Mouse (Mus musculus) midbrain, embryonic 13.5 days (tissue): ENCODE results near the gene Stk11. TPM values are rescaled to one million over a fixed set of nuclear protein-coding genes. Genes with fewer than 3 reads are reported as not detected.

Experiments
- ATAC-seq: fragments of 200-750 bp; cut with Nextera tagmentation; 2 replicates; pipeline ENCODE4 v1.8.0; 2017; ENCODE audit warnings: mild to moderate bottlenecking, moderate TSS enrichment, moderate library complexity
- H3K27ac ChIP-seq: fragments of 300-500 bp; sonication (generic); 2 replicates; pipeline ENCODE4 v1.5.1; 2015; ENCODE audit warnings: inconsistent platforms, mild to moderate bottlenecking, moderate library complexity
- H3K27me3 ChIP-seq: fragments of 300-500 bp; sonication (generic); 2 replicates; pipeline ENCODE4 v1.6.1; 2015; ENCODE audit warnings: mild to moderate bottlenecking, inconsistent platforms
- H3K36me3 ChIP-seq: fragments of 300-500 bp; sonication (generic); 2 replicates; pipeline ENCODE4 v1.6.1; 2015; ENCODE audit warnings: mild to moderate bottlenecking, inconsistent platforms
- H3K4me1 ChIP-seq: fragments of 300-500 bp; sonication (generic); replicated peaks from 2 replicates; pipeline ENCODE4 v1.6.1; 2015; ENCODE audit warnings: inconsistent platforms
- H3K4me2 ChIP-seq: fragments of 300-500 bp; sonication (generic); replicated peaks from 2 replicates; pipeline ENCODE4 v1.6.1; 2015; ENCODE audit warnings: moderate library complexity, mild to moderate bottlenecking, inconsistent platforms
- H3K4me3 ChIP-seq: fragments of 300-500 bp; sonication (generic); replicated peaks from 2 replicates; pipeline ENCODE4 v1.5.1; 2015; ENCODE audit warnings: mild to moderate bottlenecking, inconsistent platforms
- H3K9ac ChIP-seq: fragments of 300-500 bp; sonication (generic); replicated peaks from 2 replicates; pipeline ENCODE4 v1.6.1; 2015; ENCODE audit warnings: mild to moderate bottlenecking, inconsistent platforms
- H3K9me3 ChIP-seq: fragments of 300-500 bp; sonication (generic); 2 replicates; pipeline ENCODE4 v1.6.1; 2016; ENCODE audit warnings: mild to moderate bottlenecking, inconsistent platforms
- WGBS: fragments of 180-500 bp; shearing (Covaris S2); methylation state at CpG from one replicate; pipeline ENCODE4 v1.1.7; 2015; 5-methylcytosine and 5-hydroxymethylcytosine counted together
- polyA plus RNA-seq: library from polyadenylated mRNA; unstranded; fragments of >200 nt; fragmentation: Nextera tagmentation; extraction: Ambion mirVana; gene quantifications from 2 replicates; pipeline ENCODE4 v1.2.1, GENCODE M21; 2015

Stk11 gene
- polyA plus RNA-seq, 1 experiment from 2014 or later = 20.7 TPM

- Histone ChIP-seq H3K4me2 (no peak overlapping the region), H3K27me3 (no peaks in the 10 kb centered on the region), H3K9me3 (no peaks in the 10 kb centered on the region), H3K4me1 (peaks cover 10% of the 10 kb centered on the region; the same call in 1 of the 2 replicates), H3K9ac (no peak overlapping the region), H3K27ac (no peak overlapping the region), H3K36me3 (peaks cover 54% of the 10 kb centered on the region), H3K4me3 (no peak overlapping the region)
- WGBS = 91% methylated on average over 1 of the region's 1 CpGs
- ATAC-seq = no peak
These were observed 37.2 kb upstream of the Stk11 start for GRCm38 (mm10) chr10:80078366-80078765.

GRCm38 (mm10) chr10:80080396-80081070, 35.1 kb upstream of the Stk11 start:
- no peak for ATAC-seq
- no peak overlapping the region for H3K4me3 ChIP-seq
- no peak overlapping the region for H3K27ac ChIP-seq
- no peak overlapping the region for H3K4me2 ChIP-seq
- H3K4me1 ChIP-seq = peaks cover 4% of the 10 kb centered on the region; the same call in 1 of the 2 replicates
- no peaks in the 10 kb centered on the region for H3K9me3 ChIP-seq
- 86% methylated on average over 16 of the region's 16 CpGs for WGBS
- H3K36me3 ChIP-seq = peaks cover 73% of the 10 kb centered on the region
- H3K27me3 ChIP-seq = no peaks in the 10 kb centered on the region
- no peak overlapping the region for H3K9ac ChIP-seq

GRCm38 (mm10) chr10:80081075-80081474, 34.5 kb upstream of the Stk11 start:
- WGBS = 84% methylated on average over 3 of the region's 3 CpGs
- Histone ChIP-seq H3K9ac (no peak overlapping the region), H3K4me1 (no peaks in the 10 kb centered on the region), H3K36me3 (peaks cover 74% of the 10 kb centered on the region), H3K27me3 (no peaks in the 10 kb centered on the region), H3K9me3 (no peaks in the 10 kb centered on the region), H3K27ac (no peak overlapping the region), H3K4me2 (no peak overlapping the region), H3K4me3 (no peak overlapping the region)
- ATAC-seq = no peak

GRCm38 (mm10) chr10:80084817-80085487, 30.7 kb upstream of the Stk11 start:
- H3K36me3 ChIP-seq = peaks cover 54% of the 10 kb centered on the region
- H3K4me1 ChIP-seq = no peaks in the 10 kb centered on the region
- H3K27me3 ChIP-seq = no peaks in the 10 kb centered on the region
- no peak overlapping the region for H3K4me2 ChIP-seq
- H3K27ac ChIP-seq = no peak overlapping the region
- ATAC-seq = no peak
- no peaks in the 10 kb centered on the region for H3K9me3 ChIP-seq
- H3K4me3 ChIP-seq = no peak overlapping the region
- H3K9ac ChIP-seq = no peak overlapping the region; the same call in 1 of the 2 replicates
- 89% methylated on average over 9 of the region's 9 CpGs for WGBS

GRCm38 (mm10) chr10:80086847-80087246, 28.8 kb upstream of the Stk11 start:
- Histone ChIP-seq H3K4me2 (no peak overlapping the region), H3K4me1 (no peaks in the 10 kb centered on the region), H3K9ac (no peak overlapping the region), H3K4me3 (no peak overlapping the region), H3K36me3 (peaks cover 35% of the 10 kb centered on the region), H3K9me3 (no peaks in the 10 kb centered on the region), H3K27me3 (no peaks in the 10 kb centered on the region), H3K27ac (no peak overlapping the region)
- ATAC-seq = no peak
- WGBS = 82% methylated on average over 3 of the region's 3 CpGs

GRCm38 (mm10) chr10:80087483-80087882, 28.1 kb upstream of the Stk11 start:
- no peaks in the 10 kb centered on the region for H3K27me3 ChIP-seq
- H3K4me2 ChIP-seq = no peak overlapping the region
- H3K4me3 ChIP-seq = no peak overlapping the region
- peaks cover 29% of the 10 kb centered on the region for H3K36me3 ChIP-seq
- WGBS = 91% methylated on average over 8 of the region's 8 CpGs
- no peak overlapping the region for H3K27ac ChIP-seq
- no peaks in the 10 kb centered on the region for H3K4me1 ChIP-seq
- no peaks in the 10 kb centered on the region for H3K9me3 ChIP-seq
- ATAC-seq = no peak
- no peak overlapping the region for H3K9ac ChIP-seq

GRCm38 (mm10) chr10:80089146-80089545, 26.5 kb upstream of the Stk11 start:
- 62% methylated on average over 4 of the region's 4 CpGs for WGBS
- no peaks in the 10 kb centered on the region for H3K27me3 ChIP-seq
- no peak overlapping the region for H3K4me3 ChIP-seq
- H3K36me3 ChIP-seq = peaks cover 13% of the 10 kb centered on the region
- H3K9ac ChIP-seq = no peak overlapping the region; the same call in 1 of the 2 replicates
- no peak overlapping the region for H3K27ac ChIP-seq
- no peaks in the 10 kb centered on the region for H3K4me1 ChIP-seq
- H3K4me2 ChIP-seq = no peak overlapping the region
- no peaks in the 10 kb centered on the region for H3K9me3 ChIP-seq
- ATAC-seq = no peak; the same call in 1 of the 2 replicates

GRCm38 (mm10) chr10:80091527-80091926, 24.1 kb upstream of the Stk11 start:
- ATAC-seq = no peak
- no peak overlapping the region for H3K27ac ChIP-seq
- H3K9ac ChIP-seq = no peak overlapping the region
- H3K4me1 ChIP-seq = no peaks in the 10 kb centered on the region
- no peaks in the 10 kb centered on the region for H3K27me3 ChIP-seq
- no peaks in the 10 kb centered on the region for H3K36me3 ChIP-seq
- WGBS = 91% methylated on average over 6 of the region's 6 CpGs
- no peak overlapping the region for H3K4me3 ChIP-seq
- no peaks in the 10 kb centered on the region for H3K9me3 ChIP-seq
- H3K4me2 ChIP-seq = no peak overlapping the region

- ATAC-seq = no peak
- H3K36me3 ChIP-seq = no peaks in the 10 kb centered on the region
- no peak overlapping the region for H3K27ac ChIP-seq
- H3K9me3 ChIP-seq = no peaks in the 10 kb centered on the region
- H3K9ac ChIP-seq = no peak overlapping the region
- no peaks in the 10 kb centered on the region for H3K27me3 ChIP-seq
- 78% methylated on average over 5 of the region's 5 CpGs for WGBS
- no peak overlapping the region for H3K4me3 ChIP-seq
- H3K4me2 ChIP-seq = no peak overlapping the region
- H3K4me1 ChIP-seq = peaks cover 6% of the 10 kb centered on the region
These were observed 22.9 kb upstream of the Stk11 start for GRCm38 (mm10) chr10:80092690-80093089.

GRCm38 (mm10) chr10:80094085-80094484, 21.5 kb upstream of the Stk11 start:
- peaks cover 7% of the 10 kb centered on the region for H3K4me1 ChIP-seq
- H3K36me3 ChIP-seq = no peaks in the 10 kb centered on the region
- H3K9me3 ChIP-seq = no peaks in the 10 kb centered on the region
- H3K27ac ChIP-seq = no peak overlapping the region
- no peak for ATAC-seq
- H3K27me3 ChIP-seq = no peaks in the 10 kb centered on the region
- 92% methylated on average over 6 of the region's 6 CpGs for WGBS
- no peak overlapping the region for H3K4me2 ChIP-seq
- no peak overlapping the region for H3K9ac ChIP-seq
- H3K4me3 ChIP-seq = no peak overlapping the region

- Histone ChIP-seq H3K27ac (no peak overlapping the region), H3K4me3 (no peak overlapping the region), H3K4me1 (peaks cover 7% of the 10 kb centered on the region), H3K9ac (no peak overlapping the region), H3K27me3 (no peaks in the 10 kb centered on the region), H3K4me2 (no peak overlapping the region), H3K36me3 (no peaks in the 10 kb centered on the region), H3K9me3 (no peaks in the 10 kb centered on the region)
- ATAC-seq = no peak
- 92% methylated on average over 3 of the region's 3 CpGs for WGBS
These were observed 20.9 kb upstream of the Stk11 start for GRCm38 (mm10) chr10:80094684-80095083.

GRCm38 (mm10) chr10:80095547-80095946, 20.1 kb upstream of the Stk11 start:
- H3K36me3 ChIP-seq = no peaks in the 10 kb centered on the region
- H3K9ac ChIP-seq = no peak overlapping the region
- H3K4me3 ChIP-seq = no peak overlapping the region
- H3K27me3 ChIP-seq = no peaks in the 10 kb centered on the region
- H3K9me3 ChIP-seq = no peaks in the 10 kb centered on the region
- ATAC-seq = no peak
- no peak overlapping the region for H3K27ac ChIP-seq
- WGBS = 87% methylated on average over 5 of the region's 5 CpGs
- peaks cover 13% of the 10 kb centered on the region for H3K4me1 ChIP-seq
- H3K4me2 ChIP-seq = no peak overlapping the region
